In the genomic region with DNA sequence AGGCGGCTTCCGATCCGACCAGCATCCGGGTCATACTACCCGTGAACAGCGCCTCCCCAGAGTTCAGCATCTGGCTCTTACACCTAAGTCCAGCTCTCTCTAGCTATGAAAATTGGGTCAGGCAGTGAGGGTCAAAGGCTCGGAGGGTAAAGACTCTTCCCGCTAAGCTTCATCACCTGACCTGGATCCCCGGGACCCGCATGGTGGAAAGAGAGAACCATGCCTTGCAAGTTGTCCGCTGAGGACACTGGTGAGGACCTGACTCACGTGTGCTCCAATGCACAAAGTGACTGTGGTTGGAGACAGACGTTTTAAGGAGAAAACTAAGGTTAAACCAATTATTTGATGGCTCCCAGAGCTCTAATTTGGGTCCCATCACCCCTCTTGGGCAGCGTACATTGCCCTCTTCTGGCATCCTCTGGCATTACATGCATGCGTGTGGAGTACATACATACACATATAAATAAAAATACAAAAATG, we compare ENCODE assay signal across 9 mouse cellular contexts.
DNase-seq lines count a peak whose midpoint lies in the region; ATAC-seq and TF ChIP-seq lines count a peak whose summit lies in the region.
"Had no signal": no experiment of that assay in that cellular context is flagged by ENCODE, and none has a peak within 500 bp of the region (broad histone marks: within the 10 kb centered on the region; RNA-seq: fewer than 3 reads in every experiment).

No protein-coding gene starts in this region.

- peak overlapping the region; percentile 49 for H3K4me2 ChIP-seq in lung, embryonic 14.5 days
- peak overlapping the region; percentile 37 for H3K4me2 ChIP-seq in forebrain, embryonic 12.5 days
- peak overlapping the region; percentile 51 for H3K4me2 ChIP-seq in liver, embryonic 11.5 days
- peak overlapping the region; percentile 25; the same call in 1 of the 2 replicates for H3K4me2 ChIP-seq in stomach, embryonic 16.5 days (ENCODE audit: low read depth, low read length)

- H3K4me1 ChIP-seq in lung, embryonic 14.5 days (ENCODE audit: insufficient read depth), result peaks cover 5% of the 10 kb centered on the region; the same call in 1 of the 2 replicates
- peaks cover 39% of the 10 kb centered on the region for H3K4me1 ChIP-seq in forebrain, embryonic 12.5 days
- peaks cover 16% of the 10 kb centered on the region for H3K4me1 ChIP-seq in liver, embryonic 11.5 days (replicated peaks; ENCODE audit: control insufficient read depth, insufficient read depth, low read length)
- H3K4me1 ChIP-seq in stomach, embryonic 16.5 days (ENCODE audit: control insufficient read depth, insufficient read depth, low read length), result peaks cover 17% of the 10 kb centered on the region

- H3K27ac ChIP-seq in lung, embryonic 14.5 days (ENCODE audit: low read depth), result no peak overlapping the region
- no peak overlapping the region for H3K27ac ChIP-seq in forebrain, embryonic 12.5 days
- no peak overlapping the region for H3K27ac ChIP-seq in liver, embryonic 11.5 days (ENCODE audit: low read depth, low read length)
- no peak overlapping the region for H3K27ac ChIP-seq in stomach, embryonic 16.5 days (ENCODE audit: low read length)

- peak; percentile 66 for DNase-seq in lung, embryonic 14.5 days
- no peak for DNase-seq in lung, postnatal 10 days
- no peak for DNase-seq in liver, embryonic 11.5 days (ENCODE audit: low spot score)
- no peak for DNase-seq in adrenal gland, adult 18-20 months (ENCODE audit: low spot score in 2 of 2)
- DNase-seq in B cell, adult 2 months, result no peak
- DNase-seq in gastrocnemius, postnatal 36 days, result no peak

- peak; percentile 66 for TF ChIP-seq CTCF in lung, embryonic 14.5 days (IDR thresholded peaks at IDR 0.05; ENCODE audit: low read depth)

- 8% methylated on average over 15 of the region's 15 CpGs for WGBS in lung, embryonic 14.5 days
- WGBS in forebrain, embryonic 12.5 days, result 7% methylated on average over 15 of the region's 15 CpGs
- 4% methylated on average over 15 of the region's 15 CpGs for WGBS in liver, embryonic 11.5 days
- WGBS in stomach, embryonic 16.5 days, result 12% methylated on average over 15 of the region's 15 CpGs

- peaks cover 56% of the 10 kb centered on the region for H3K27me3 ChIP-seq in lung, embryonic 14.5 days (ENCODE audit: insufficient read depth, low read length)
- H3K27me3 ChIP-seq in forebrain, embryonic 12.5 days, result peaks cover 55% of the 10 kb centered on the region
- peaks cover 35% of the 10 kb centered on the region for H3K27me3 ChIP-seq in liver, embryonic 11.5 days (replicated peaks; ENCODE audit: control insufficient read depth, insufficient read depth, low read length)
- H3K27me3 ChIP-seq in stomach, embryonic 16.5 days (ENCODE audit: control insufficient read depth, insufficient read depth, low read length), result peaks cover 22% of the 10 kb centered on the region

- H3K9ac ChIP-seq in lung, embryonic 14.5 days, result no peak overlapping the region
- H3K9ac ChIP-seq in forebrain, embryonic 12.5 days, result no peak overlapping the region
- no peak overlapping the region for H3K9ac ChIP-seq in liver, embryonic 11.5 days (ENCODE audit: low read depth, low read length)
- no peak overlapping the region for H3K9ac ChIP-seq in stomach, embryonic 16.5 days (ENCODE audit: low read length)

- intact Hi-C loops in gastrocnemius, postnatal 36 days (cut with DNase I), result no loop called here

- H3K36me3 ChIP-seq in lung, embryonic 14.5 days (ENCODE audit: insufficient read depth), result no peaks in the 10 kb centered on the region
- H3K36me3 ChIP-seq in forebrain, embryonic 12.5 days (replicated peaks), result no peaks in the 10 kb centered on the region
- no peaks in the 10 kb centered on the region for H3K36me3 ChIP-seq in liver, embryonic 11.5 days (ENCODE audit: control insufficient read depth, insufficient read depth, low read length)
- H3K36me3 ChIP-seq in stomach, embryonic 16.5 days (ENCODE audit: control insufficient read depth, insufficient read depth, low read length), result no peaks in the 10 kb centered on the region

- no peaks in the 10 kb centered on the region; the same call in 1 of the 2 replicates for H3K9me3 ChIP-seq in lung, embryonic 14.5 days (ENCODE audit: low read depth, low read length)
- no peaks in the 10 kb centered on the region for H3K9me3 ChIP-seq in forebrain, embryonic 12.5 days
- H3K9me3 ChIP-seq in liver, embryonic 11.5 days (ENCODE audit: control insufficient read depth, low read length), result no peaks in the 10 kb centered on the region
- peaks cover 5% of the 10 kb centered on the region; the same call in 1 of the 2 replicates for H3K9me3 ChIP-seq in stomach, embryonic 16.5 days (replicated peaks; ENCODE audit: control insufficient read depth, low read length)

- 0 out of 2 replicates have a peak overlapping the region, but pooled peaks have one; percentile 14 for H3K4me3 ChIP-seq in lung, embryonic 14.5 days (ENCODE audit: low read depth, low read length)
- H3K4me3 ChIP-seq in forebrain, embryonic 12.5 days (replicated peaks), result peak overlapping the region; percentile 12; the same call in 1 of the 2 replicates
- H3K4me3 ChIP-seq in liver, embryonic 11.5 days (ENCODE audit: low read depth, low read length), result 0 out of 2 replicates have a peak overlapping the region, but pooled peaks have one; percentile 3
- H3K4me3 ChIP-seq in stomach, embryonic 16.5 days (replicated peaks; ENCODE audit: low read length), result no peak overlapping the region; the same call in 1 of the 2 replicates
- H3K4me3 ChIP-seq: megakaryocyte, embryonic 14.5 days had no signal

- no peak for ATAC-seq in lung, embryonic 14.5 days (ENCODE audit: insufficient read depth)
- ATAC-seq in forebrain, embryonic 12.5 days (ENCODE audit: low FRiP score), result no peak
- no peak for ATAC-seq in liver, embryonic 11.5 days (replicated peaks; ENCODE audit: low FRiP score)
- ATAC-seq in stomach, embryonic 16.5 days (ENCODE audit: insufficient read depth, low FRiP score), result no peak
